Mouse (Mus musculus): ENCODE results near the gene Galnt12.

DNA sequence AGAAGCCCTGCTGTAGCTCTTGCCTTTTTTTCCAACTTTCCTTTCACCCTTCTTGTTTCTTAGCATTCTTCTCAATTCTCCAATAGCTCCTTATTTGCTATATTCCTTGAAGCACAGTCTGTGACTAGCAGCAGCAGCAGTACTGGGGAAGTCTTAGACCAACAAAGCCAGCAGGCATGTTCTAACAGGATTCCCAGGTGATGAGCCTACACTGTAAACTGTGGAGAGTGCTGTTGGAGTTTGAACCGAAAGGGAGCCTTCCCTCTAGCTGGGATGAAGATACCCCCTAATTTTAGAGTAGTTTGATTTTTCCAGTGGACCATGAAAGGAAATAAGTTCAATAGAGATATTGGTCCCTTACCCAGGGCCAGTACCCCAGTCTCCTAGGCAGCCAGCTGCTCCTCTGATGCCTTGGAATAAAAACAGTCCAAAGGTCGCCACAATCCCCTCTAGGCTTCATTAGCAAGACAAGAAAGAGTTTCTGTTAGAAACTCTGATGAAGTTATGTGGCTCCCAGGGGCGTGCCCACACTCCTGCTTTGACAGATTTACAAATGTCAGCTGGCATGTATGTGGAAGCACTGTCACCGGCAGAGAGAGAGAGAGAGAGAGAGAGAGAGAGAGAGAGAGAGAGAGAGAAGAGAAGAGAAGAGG, 69.5 kb downstream of the Galnt12 start:
- TF ChIP-seq ZNF384 (IDR thresholded peaks at IDR 0.05; ENCODE audit: low read depth, low read length): no peak
- no peak for TF ChIP-seq CHD2 (IDR thresholded peaks at IDR 0.05; ENCODE audit: low read depth, low read length)
